Mouse (Mus musculus): Measurements from ENCODE around the gene Xpo6. TPM values are rescaled to one million over a fixed set of nuclear protein-coding genes. Genes with fewer than 3 reads are reported as not detected.

The Xpo6 gene
- total RNA-seq, 1 experiment, result 92.7 TPM

DNA sequence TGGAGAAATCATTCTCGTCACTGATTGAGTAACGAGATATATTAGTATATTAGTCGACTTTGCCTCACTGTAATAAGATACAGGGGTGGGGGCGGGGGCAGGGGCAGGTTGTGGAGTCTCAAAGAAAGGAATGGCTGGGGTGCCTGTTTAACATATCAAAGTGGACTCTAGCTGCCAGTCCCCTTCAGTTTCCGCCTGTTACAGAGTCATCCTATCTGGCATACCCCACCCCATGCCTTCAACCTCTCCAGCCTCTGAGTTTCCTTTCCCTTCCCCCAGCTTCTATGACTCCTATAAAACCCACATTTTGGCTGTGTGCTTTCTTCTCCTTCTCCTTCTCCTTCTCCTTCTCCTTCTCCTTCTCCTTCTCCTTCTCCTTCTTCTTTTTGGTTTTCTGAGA is 25.8 kb upstream of the Xpo6 start:
- no peak overlapping the region for H3K27ac ChIP-seq (ENCODE audit: insufficient read depth, low read depth, low read length, poor library complexity, severe bottlenecking)
- peaks cover 2 to 20% of the 10 kb centered on the region in 2 experiments for H3K4me1 ChIP-seq (ENCODE audit: control insufficient read depth in 2 of 2, insufficient read depth in 2 of 2, low read length in 2 of 2, poor library complexity in 1 of 2)
- no peak overlapping the region for H3K9ac ChIP-seq (ENCODE audit: insufficient read depth, low read depth, low read length, poor library complexity, severe bottlenecking)
- peak; percentile 54 for DNase-seq (ENCODE audit: low read depth, low spot score)
- in situ Hi-C loops (cut with MboI; ENCODE audit: low sequenced_read_pairs in 2 of 2, unreplicated experiment in 2 of 2), result no loop called here
- H3K36me3 ChIP-seq (ENCODE audit: control insufficient read depth, insufficient read depth, low read length, poor library complexity, severe bottlenecking), result no peaks in the 10 kb centered on the region
- TF ChIP-seq ZC3H11A (IDR thresholded peaks at IDR 0.05; ENCODE audit: borderline replicate concordance, low read depth, low read length) (no peak), CHD2 (IDR thresholded peaks at IDR 0.05; ENCODE audit: low read depth, low read length) (no peak), ZNF384 (IDR thresholded peaks at IDR 0.05; ENCODE audit: low read depth, low read length) (no peak), MAFK (IDR thresholded peaks at IDR 0.05; ENCODE audit: insufficient read depth, low read depth, low read length) (no peak), HCFC1 (IDR thresholded peaks at IDR 0.05; ENCODE audit: borderline replicate concordance, insufficient read depth, low read length) (no peak)
- H3K4me3 ChIP-seq (ENCODE audit: insufficient read depth in 1 of 2, low read depth in 1 of 2, low read length in 2 of 2, poor library complexity in 1 of 2, severe bottlenecking in 1 of 2), result no peak overlapping the region
- no peaks in the 10 kb centered on the region for H3K9me3 ChIP-seq (ENCODE audit: control insufficient read depth, insufficient read depth, low read depth, low read length)

DNA sequence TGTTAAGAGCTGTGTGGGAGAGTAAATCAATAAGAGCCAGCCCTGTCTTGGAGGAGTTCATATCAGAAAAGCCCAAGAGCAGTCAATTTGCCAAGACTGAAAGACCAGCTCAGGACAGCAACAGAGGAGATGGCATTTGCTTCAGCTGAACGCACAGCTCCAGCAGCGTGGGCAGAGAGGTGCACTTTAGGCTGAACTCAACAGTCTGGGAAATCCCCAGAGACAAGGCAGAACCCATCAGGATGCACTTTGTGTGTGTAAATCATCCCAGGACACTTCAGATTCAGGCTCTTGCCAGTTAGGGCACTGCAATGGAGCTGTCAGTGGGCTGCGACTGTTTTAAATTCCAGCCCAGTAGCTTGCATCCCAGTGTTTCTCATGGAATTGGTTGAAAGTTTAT is 22.5 kb upstream of the Xpo6 start:
- H3K36me3 ChIP-seq (ENCODE audit: control insufficient read depth, insufficient read depth, low read length, poor library complexity, severe bottlenecking), result no peaks in the 10 kb centered on the region; the same call in 1 of the 2 replicates
- in situ Hi-C loops (cut with MboI; ENCODE audit: low sequenced_read_pairs in 2 of 2, unreplicated experiment in 2 of 2), result no loop called here
- no peak for TF ChIP-seq HCFC1 (IDR thresholded peaks at IDR 0.05; ENCODE audit: borderline replicate concordance, insufficient read depth, low read length)
- no peak for TF ChIP-seq ZC3H11A (IDR thresholded peaks at IDR 0.05; ENCODE audit: borderline replicate concordance, low read depth, low read length)
- no peak for TF ChIP-seq ZNF384 (IDR thresholded peaks at IDR 0.05; ENCODE audit: low read depth, low read length)
- TF ChIP-seq CHD2 (IDR thresholded peaks at IDR 0.05; ENCODE audit: low read depth, low read length), result no peak
- no peak for TF ChIP-seq MAFK (IDR thresholded peaks at IDR 0.05; ENCODE audit: insufficient read depth, low read depth, low read length)

DNA sequence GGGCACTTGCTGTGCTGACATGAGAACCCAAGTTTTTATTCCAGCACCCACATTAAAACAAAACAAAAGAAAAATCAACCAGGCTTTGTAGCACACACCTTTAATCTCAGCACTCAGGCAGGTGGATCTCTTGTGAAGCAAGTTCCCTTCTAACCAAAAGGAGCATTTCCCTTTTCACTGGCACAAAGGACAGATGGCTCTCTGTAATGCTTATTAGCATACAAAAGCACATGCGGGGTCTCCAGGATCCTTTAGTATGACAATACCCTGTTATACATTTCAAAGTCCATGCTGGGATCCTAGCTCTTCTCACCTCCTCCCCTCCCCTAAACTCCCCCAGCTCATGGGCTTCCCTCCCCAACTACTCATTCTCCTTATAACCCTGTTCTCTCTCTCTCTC is 20.3 kb upstream of the Xpo6 start:
- no peak for DNase-seq (ENCODE audit: low read depth, low spot score)
- no peak overlapping the region for H3K9ac ChIP-seq (ENCODE audit: insufficient read depth, low read depth, low read length, poor library complexity, severe bottlenecking)
- TF ChIP-seq CHD2 (IDR thresholded peaks at IDR 0.05; ENCODE audit: low read depth, low read length) (no peak), ZNF384 (IDR thresholded peaks at IDR 0.05; ENCODE audit: low read depth, low read length) (no peak), MAFK (IDR thresholded peaks at IDR 0.05; ENCODE audit: insufficient read depth, low read depth, low read length) (no peak), ZC3H11A (IDR thresholded peaks at IDR 0.05; ENCODE audit: borderline replicate concordance, low read depth, low read length) (no peak), HCFC1 (IDR thresholded peaks at IDR 0.05; ENCODE audit: borderline replicate concordance, insufficient read depth, low read length) (no peak)
- H3K36me3 ChIP-seq (ENCODE audit: control insufficient read depth, insufficient read depth, low read length, poor library complexity, severe bottlenecking), result no peaks in the 10 kb centered on the region; the same call in 1 of the 2 replicates
- in situ Hi-C loops (cut with MboI; ENCODE audit: low sequenced_read_pairs in 2 of 2, unreplicated experiment in 2 of 2), result no loop called here
- H3K9me3 ChIP-seq (ENCODE audit: control insufficient read depth, insufficient read depth, low read depth, low read length), result no peaks in the 10 kb centered on the region
- no peak overlapping the region for H3K4me3 ChIP-seq (ENCODE audit: insufficient read depth in 1 of 2, low read depth in 1 of 2, low read length in 2 of 2, poor library complexity in 1 of 2, severe bottlenecking in 1 of 2)
- peak overlapping the region; percentile 68 for H3K27ac ChIP-seq (ENCODE audit: insufficient read depth, low read depth, low read length, poor library complexity, severe bottlenecking)
- peaks cover 4 to 22% of the 10 kb centered on the region in 2 experiments; a peak in 3 of 4 replicates for H3K4me1 ChIP-seq (ENCODE audit: control insufficient read depth in 2 of 2, insufficient read depth in 2 of 2, low read length in 2 of 2, poor library complexity in 1 of 2)

More for the DNA sequence above, 22.5 kb upstream of the Xpo6 start:
- H3K9me3 ChIP-seq (ENCODE audit: control insufficient read depth, insufficient read depth, low read depth, low read length), result no peaks in the 10 kb centered on the region
- no peak for DNase-seq (ENCODE audit: low read depth, low spot score)
- H3K9ac ChIP-seq (ENCODE audit: insufficient read depth, low read depth, low read length, poor library complexity, severe bottlenecking), result no peak overlapping the region
- peaks cover 4 to 22% of the 10 kb centered on the region in 2 experiments for H3K4me1 ChIP-seq (ENCODE audit: control insufficient read depth in 2 of 2, insufficient read depth in 2 of 2, low read length in 2 of 2, poor library complexity in 1 of 2)
- H3K4me3 ChIP-seq (ENCODE audit: insufficient read depth in 1 of 2, low read depth in 1 of 2, low read length in 2 of 2, poor library complexity in 1 of 2, severe bottlenecking in 1 of 2), result no peak overlapping the region
- no peak overlapping the region for H3K27ac ChIP-seq (ENCODE audit: insufficient read depth, low read depth, low read length, poor library complexity, severe bottlenecking)

DNA sequence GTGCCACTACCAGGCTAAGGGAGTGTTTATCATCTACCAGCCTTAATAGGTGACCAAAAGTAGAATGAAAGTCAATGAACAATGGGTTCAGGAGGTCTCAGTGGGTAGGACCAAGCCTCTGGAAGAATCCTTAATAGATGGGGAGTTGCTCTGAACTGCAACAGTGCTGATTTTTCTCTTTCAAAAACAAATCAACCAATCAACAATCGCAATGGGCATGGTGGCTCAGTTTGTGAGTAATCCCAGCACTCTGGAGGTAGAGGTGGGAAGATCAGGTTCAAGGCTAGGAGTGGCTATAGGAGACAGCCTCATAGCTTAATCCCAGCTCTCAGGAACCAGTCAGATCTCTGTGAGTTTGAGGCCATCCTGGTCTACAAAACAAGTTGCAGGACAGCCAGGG is 18.0 kb upstream of the Xpo6 start:
- no peaks in the 10 kb centered on the region; the same call in 1 of the 2 replicates for H3K36me3 ChIP-seq (ENCODE audit: control insufficient read depth, insufficient read depth, low read length, poor library complexity, severe bottlenecking)
- no peaks in the 10 kb centered on the region for H3K9me3 ChIP-seq (ENCODE audit: control insufficient read depth, insufficient read depth, low read depth, low read length)
- H3K27ac ChIP-seq (ENCODE audit: insufficient read depth, low read depth, low read length, poor library complexity, severe bottlenecking), result no peak overlapping the region
- peaks cover 2 to 17% of the 10 kb centered on the region in 2 experiments; a peak in 3 of 4 replicates for H3K4me1 ChIP-seq (ENCODE audit: control insufficient read depth in 2 of 2, insufficient read depth in 2 of 2, low read length in 2 of 2, poor library complexity in 1 of 2)
- no peak overlapping the region for H3K4me3 ChIP-seq (ENCODE audit: insufficient read depth in 1 of 2, low read depth in 1 of 2, low read length in 2 of 2, poor library complexity in 1 of 2, severe bottlenecking in 1 of 2)
- in situ Hi-C loops (cut with MboI; ENCODE audit: low sequenced_read_pairs in 2 of 2, unreplicated experiment in 2 of 2), result no loop called here
- TF ChIP-seq ZNF384 (IDR thresholded peaks at IDR 0.05; ENCODE audit: low read depth, low read length) (no peak), ZC3H11A (IDR thresholded peaks at IDR 0.05; ENCODE audit: borderline replicate concordance, low read depth, low read length) (no peak), CHD2 (IDR thresholded peaks at IDR 0.05; ENCODE audit: low read depth, low read length) (no peak), MAFK (IDR thresholded peaks at IDR 0.05; ENCODE audit: insufficient read depth, low read depth, low read length) (no peak), HCFC1 (IDR thresholded peaks at IDR 0.05; ENCODE audit: borderline replicate concordance, insufficient read depth, low read length) (no peak)
- no peak for DNase-seq (ENCODE audit: low read depth, low spot score)
- no peak overlapping the region for H3K9ac ChIP-seq (ENCODE audit: insufficient read depth, low read depth, low read length, poor library complexity, severe bottlenecking)
